Mouse (Mus musculus) kidney, embryonic 14.5 days (tissue): Measurements from ENCODE around the gene Cysrt1. TPM values are rescaled to one million over a fixed set of nuclear protein-coding genes. Genes with fewer than 3 reads are reported as not detected.

Source experiments
- ATAC-seq: fragments of 200-750 bp; cut with Nextera tagmentation; 2 replicates; pipeline ENCODE4 v1.8.0; 2017; ENCODE audit warnings: moderate number of reproducible peaks, mild to moderate bottlenecking, moderate TSS enrichment, moderate library complexity; ENCODE audit not compliant: low FRiP score, low TSS enrichment
- H3K27ac ChIP-seq: fragments of 300-500 bp; sonication (generic); 2 replicates; pipeline ENCODE4 v1.5.1; 2014; ENCODE audit warnings: low read depth, mild to moderate bottlenecking, low read length, moderate library complexity, mixed read lengths
- H3K27me3 ChIP-seq: fragments of 300-500 bp; sonication (generic); 2 replicates; pipeline ENCODE4 v1.6.1; 2014; ENCODE audit warnings: mild to moderate bottlenecking, low read length; ENCODE audit not compliant: control insufficient read depth, insufficient read depth
- H3K36me3 ChIP-seq: fragments of 300-500 bp; sonication (generic); 2 replicates; pipeline ENCODE4 v1.6.1; 2014; ENCODE audit warnings: low read length, mixed read lengths; ENCODE audit not compliant: control insufficient read depth, insufficient read depth
- H3K4me1 ChIP-seq: fragments of 300-500 bp; sonication (generic); 2 replicates; pipeline ENCODE4 v1.6.1; 2014; ENCODE audit warnings: low read length, mixed read lengths; ENCODE audit not compliant: control insufficient read depth, insufficient read depth
- H3K4me2 ChIP-seq: fragments of 300-500 bp; sonication (generic); replicated peaks from 2 replicates; pipeline ENCODE4 v1.6.1; 2014; ENCODE audit warnings: low read depth, mild to moderate bottlenecking, low read length
- H3K4me3 ChIP-seq: fragments of 300-500 bp; sonication (generic); 2 replicates; pipeline ENCODE4 v1.5.1; 2014; ENCODE audit warnings: mild to moderate bottlenecking, low read length
- H3K9ac ChIP-seq: fragments of 300-500 bp; sonication (generic); 2 replicates; pipeline ENCODE4 v1.6.1; 2014; ENCODE audit warnings: low read depth, mild to moderate bottlenecking, low read length, moderate library complexity
- H3K9me3 ChIP-seq: fragments of 300-500 bp; sonication (generic); 2 replicates; pipeline ENCODE4 v1.6.1; 2016; ENCODE audit warnings: low read length; ENCODE audit not compliant: control insufficient read depth
- WGBS: fragments of 180-500 bp; shearing (Covaris S2); extraction: QIAGEN DNeasy Blood & Tissue Kit; methylation state at CpG from one replicate; pipeline ENCODE4 v1.1.7; 2014; 5-methylcytosine and 5-hydroxymethylcytosine counted together
- polyA plus RNA-seq: library from polyadenylated mRNA; unstranded; fragments of >200 nt; fragmentation: Nextera tagmentation; extraction: Ambion mirVana; gene quantifications from 2 replicates; pipeline ENCODE4 v1.2.1, GENCODE M21; 2014

Cysrt1 gene
- polyA plus RNA-seq, 1 experiment from 2014 or later, result not detected

GRCm38 (mm10) chr2:25234551-25235220 is 7.6 kb downstream of the Cysrt1 start:
- ATAC-seq, result no peak
- Histone ChIP-seq H3K4me1 (no peaks in the 10 kb centered on the region), H3K9me3 (no peaks in the 10 kb centered on the region), H3K4me3 (no peak overlapping the region), H3K36me3 (no peaks in the 10 kb centered on the region), H3K27me3 (no peaks in the 10 kb centered on the region), H3K4me2 (no peak overlapping the region), H3K27ac (no peak overlapping the region), H3K9ac (no peak overlapping the region)
- WGBS, result 68% methylated on average over 5 of the region's 5 CpGs

DNA sequence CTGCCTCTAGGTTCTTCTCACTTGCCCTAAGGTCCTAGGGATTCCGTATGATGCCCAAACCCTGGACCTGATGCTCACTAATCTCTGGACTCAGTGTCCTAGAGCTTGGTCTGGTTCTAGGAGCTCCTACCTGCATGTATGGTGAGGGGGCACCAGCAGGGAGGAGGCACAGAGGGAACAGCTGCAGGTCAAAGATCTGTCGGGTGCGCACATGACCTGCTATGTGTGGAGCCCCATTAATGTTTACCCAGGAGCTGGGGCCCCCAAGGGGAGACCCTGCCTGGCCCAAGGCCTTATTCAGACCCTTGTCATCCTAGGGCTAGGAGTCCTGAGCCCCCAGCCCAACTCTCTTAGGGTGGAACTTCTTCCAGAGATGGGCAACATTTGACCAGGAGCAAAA is 8.2 kb downstream of the Cysrt1 start, which contains the start of gene Slc34a3:
Slc34a3 (minus strand) TSS at position 315 of the 400 bp plus-strand sequence.
- ATAC-seq, result no peak
- WGBS, result 68% methylated on average over 3 of the region's 3 CpGs
- no peak within 1 kb of the TSS for H3K4me3 ChIP-seq
- no peaks in the 10 kb centered on the region for H3K4me1 ChIP-seq
- H3K4me2 ChIP-seq, result no peak within 1 kb of the TSS
- no peaks in the 10 kb centered on the region for H3K36me3 ChIP-seq
- no peak within 1 kb of the TSS for H3K27ac ChIP-seq
- H3K9ac ChIP-seq, result no peak within 1 kb of the TSS
- H3K9me3 ChIP-seq, result no peaks in the 10 kb centered on the region
- no peaks in the 10 kb centered on the region for H3K27me3 ChIP-seq

- WGBS, result 85% methylated on average over 4 of the region's 4 CpGs
- no peak for ATAC-seq
Measured at GRCm38 (mm10) chr2:25233421-25233820, 8.8 kb downstream of the Cysrt1 start.

DNA sequence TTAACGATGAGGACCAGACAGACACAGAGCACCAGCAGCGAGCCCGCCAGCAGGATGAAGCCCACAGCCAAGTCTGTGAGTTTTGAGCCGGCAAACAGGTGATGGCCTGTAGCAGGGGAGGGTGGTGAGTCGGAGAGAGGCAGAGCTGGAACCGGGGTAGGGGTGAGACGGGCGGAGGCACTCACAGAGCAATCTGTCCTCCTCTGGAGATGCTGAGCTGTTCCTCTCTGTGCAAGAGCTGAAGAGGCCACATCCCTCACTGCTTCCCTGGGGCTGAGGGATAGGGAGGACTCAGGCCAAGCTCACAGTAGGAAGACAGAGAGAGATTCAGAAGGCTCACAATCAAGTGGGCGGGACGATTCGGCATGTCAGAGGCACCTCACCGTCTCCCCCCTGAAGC is 11.2 kb downstream of the Cysrt1 start:
- Histone ChIP-seq H3K36me3 (no peaks in the 10 kb centered on the region), H3K27me3 (no peaks in the 10 kb centered on the region), H3K27ac (no peak overlapping the region), H3K4me3 (no peak overlapping the region), H3K9ac (no peak overlapping the region), H3K4me1 (peaks cover 5% of the 10 kb centered on the region; the same call in 1 of the 2 replicates), H3K4me2 (no peak overlapping the region), H3K9me3 (no peaks in the 10 kb centered on the region)
- WGBS, result 57% methylated on average over 12 of the region's 12 CpGs
- ATAC-seq, result no peak

More at GRCm38 (mm10) chr2:25233421-25233820, 8.8 kb downstream of the Cysrt1 start:
- Histone ChIP-seq H3K9me3 (no peaks in the 10 kb centered on the region), H3K27me3 (no peaks in the 10 kb centered on the region), H3K4me1 (no peaks in the 10 kb centered on the region), H3K9ac (no peak overlapping the region), H3K27ac (no peak overlapping the region), H3K36me3 (no peaks in the 10 kb centered on the region), H3K4me2 (no peak overlapping the region), H3K4me3 (no peak overlapping the region)

- Histone ChIP-seq H3K4me2 (no peak overlapping the region), H3K4me1 (peaks cover 9% of the 10 kb centered on the region; the same call in 1 of the 2 replicates), H3K36me3 (no peaks in the 10 kb centered on the region), H3K4me3 (no peak overlapping the region), H3K9ac (no peak overlapping the region), H3K27me3 (no peaks in the 10 kb centered on the region), H3K27ac (no peak overlapping the region), H3K9me3 (no peaks in the 10 kb centered on the region)
- 86% methylated on average over 7 of the region's 7 CpGs for WGBS
- no peak for ATAC-seq
Measured at GRCm38 (mm10) chr2:25230581-25230980, 11.7 kb downstream of the Cysrt1 start.

GRCm38 (mm10) chr2:25229582-25229981 is 12.7 kb downstream of the Cysrt1 start:
- H3K27ac ChIP-seq, result no peak overlapping the region
- H3K36me3 ChIP-seq, result no peaks in the 10 kb centered on the region
- H3K4me1 ChIP-seq, result peaks cover 12% of the 10 kb centered on the region; the same call in 1 of the 2 replicates
- H3K27me3 ChIP-seq, result no peaks in the 10 kb centered on the region
- no peak overlapping the region for H3K4me3 ChIP-seq
- no peaks in the 10 kb centered on the region for H3K9me3 ChIP-seq
- no peak overlapping the region for H3K4me2 ChIP-seq
- ATAC-seq, result no peak
- no peak overlapping the region for H3K9ac ChIP-seq
- 78% methylated on average over 5 of the region's 5 CpGs for WGBS

DNA sequence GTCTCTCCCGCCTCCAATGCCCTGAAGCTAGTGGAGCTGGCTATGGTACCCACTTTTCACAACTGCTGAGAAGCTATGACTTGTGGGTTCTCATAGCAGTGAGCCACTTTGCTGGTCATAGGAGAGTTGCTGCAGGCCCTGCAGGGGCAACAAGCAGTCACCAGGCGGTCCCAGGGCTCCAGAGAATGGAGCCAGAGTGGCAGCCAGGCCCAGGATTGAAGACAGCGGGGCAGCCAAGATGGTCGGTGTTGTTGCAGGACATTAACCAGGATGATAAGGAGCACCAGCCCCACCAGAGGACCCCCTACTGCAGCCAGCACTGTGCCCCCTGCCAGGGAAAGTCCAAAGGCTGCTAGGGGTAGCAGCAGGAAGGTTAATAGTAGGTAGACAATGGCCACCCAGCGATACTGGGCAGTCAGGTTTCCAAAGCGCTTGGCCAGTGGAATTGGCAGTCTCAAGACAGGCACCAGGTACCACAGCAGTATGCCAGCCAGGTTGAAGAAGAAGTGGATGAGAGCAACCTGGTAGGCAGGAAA is 13.2 kb downstream of the Cysrt1 start:
- H3K4me1 ChIP-seq, result peaks cover 12% of the 10 kb centered on the region; the same call in 1 of the 2 replicates
- H3K4me3 ChIP-seq, result no peak overlapping the region
- H3K4me2 ChIP-seq, result no peak overlapping the region

GRCm38 (mm10) chr2:25228431-25228889 is 13.8 kb downstream of the Cysrt1 start:
- Histone ChIP-seq H3K9me3 (no peaks in the 10 kb centered on the region), H3K4me2 (peak overlapping the region; percentile 31), H3K4me1 (peaks cover 15% of the 10 kb centered on the region), H3K4me3 (peak overlapping the region; percentile 16), H3K9ac (no peak overlapping the region), H3K27me3 (no peaks in the 10 kb centered on the region), H3K27ac (peak overlapping the region; percentile 57), H3K36me3 (no peaks in the 10 kb centered on the region)
- peak; percentile 18; the same call in 1 of the 2 replicates for ATAC-seq
- 1% methylated on average over 7 of the region's 7 CpGs for WGBS

More for the DNA sequence above, 13.2 kb downstream of the Cysrt1 start:
- ATAC-seq, result no peak
- WGBS, result 68% methylated on average over 6 of the region's 6 CpGs
- Histone ChIP-seq H3K27ac (no peak overlapping the region), H3K36me3 (no peaks in the 10 kb centered on the region), H3K9me3 (no peaks in the 10 kb centered on the region), H3K27me3 (no peaks in the 10 kb centered on the region), H3K9ac (no peak overlapping the region)

GRCm38 (mm10) chr2:25227406-25227805 is 14.8 kb downstream of the Cysrt1 start:
- H3K9ac ChIP-seq, result no peak overlapping the region
- H3K4me2 ChIP-seq, result no peak overlapping the region
- 88% methylated on average over 4 of the region's 4 CpGs for WGBS
- 0 out of 2 replicates have a peak, but pooled peaks cover 3% of the 10 kb centered on the region for H3K36me3 ChIP-seq
- peaks cover 18% of the 10 kb centered on the region for H3K4me1 ChIP-seq
- H3K27me3 ChIP-seq, result no peaks in the 10 kb centered on the region
- no peak overlapping the region for H3K4me3 ChIP-seq
- H3K9me3 ChIP-seq, result no peaks in the 10 kb centered on the region
- no peak for ATAC-seq
- H3K27ac ChIP-seq, result no peak overlapping the region
